Mouse (Mus musculus): ENCODE measurements at regions not wholly inside any gene's neighbourhood (a gene's known extent, or its start where the extent isn't known, plus 50 kb on each side); places are given as distances from the start of the nearest gene placed in this dataset.
A peak's percentile ranks its signal among the peaks of the same experiment; 100 is the strongest.

GRCm38 (mm10) chr4:54875506-54875905 lies 69.3 kb upstream of the Zfp462 start:
- Histone ChIP-seq H3K4me2 (ENCODE audit: low read depth) (no peak overlapping the region), H3K4me3 (no peak overlapping the region), H3K79me2 (ENCODE audit: control insufficient read depth, insufficient read depth) (no peaks in the 10 kb centered on the region), H3ac (ENCODE audit: control insufficient read depth, insufficient read length) (no peak overlapping the region), H3K36me3 (ENCODE audit: control insufficient read depth, insufficient read depth) (no peaks in the 10 kb centered on the region), H3K27me3 (ENCODE audit: control insufficient read depth, insufficient read depth, insufficient read length) (no peaks in the 10 kb centered on the region)
- TF ChIP-seq REST (IDR thresholded peaks at IDR 0.05; ENCODE audit: insufficient read depth, insufficient read length) (no peak), MYOD1 (IDR thresholded peaks at IDR 0.05; ENCODE audit: control insufficient read depth in 1 of 3, insufficient read length in 2 of 3, low read depth in 2 of 3) (no peak), SRF (IDR thresholded peaks at IDR 0.05; ENCODE audit: control insufficient read depth, insufficient read length, low read depth) (no peak), USF1 (IDR thresholded peaks at IDR 0.05; ENCODE audit: low read depth) (no peak), MYOG (IDR thresholded peaks at IDR 0.05; ENCODE audit: control insufficient read depth in 1 of 3, insufficient read depth in 1 of 3, insufficient read length in 2 of 3, low read depth in 2 of 3) (no peak), E2F4 (IDR thresholded peaks at IDR 0.05; ENCODE audit: insufficient read depth) (no peak), TCF3 (IDR thresholded peaks at IDR 0.05; ENCODE audit: insufficient read length, low read depth) (no peak), TCF12 (IDR thresholded peaks at IDR 0.05; ENCODE audit: insufficient read depth, poor library complexity, severe bottlenecking) (no peak), CEBPB (IDR thresholded peaks at IDR 0.05; ENCODE audit: insufficient read depth, poor library complexity, severe bottlenecking) (no peak), POLR2AphosphoS2 (IDR thresholded peaks at IDR 0.05; ENCODE audit: insufficient read length, low read depth) (no peak), MAX (IDR thresholded peaks at IDR 0.05; ENCODE audit: low read depth) (no peak)

GRCm38 (mm10) chr4:54877361-54877760 lies 67.5 kb upstream of the Zfp462 start:
- H3K79me2 ChIP-seq (ENCODE audit: control insufficient read depth, insufficient read depth) = no peaks in the 10 kb centered on the region
- no peak overlapping the region for H3ac ChIP-seq (ENCODE audit: control insufficient read depth, insufficient read length)
- no peak overlapping the region for H3K4me3 ChIP-seq
- H3K27me3 ChIP-seq (ENCODE audit: control insufficient read depth, insufficient read depth, insufficient read length) = no peaks in the 10 kb centered on the region
- H3K4me2 ChIP-seq (ENCODE audit: low read depth) = peak overlapping the region; percentile 72
- H3K36me3 ChIP-seq (ENCODE audit: control insufficient read depth, insufficient read depth) = no peaks in the 10 kb centered on the region
- TF ChIP-seq POLR2A (IDR thresholded peaks at IDR 0.05; ENCODE audit: insufficient read length, low read depth) = no peak
- peak in 2 of 3 experiments; percentile 41 to 55 for TF ChIP-seq MYOD1 (IDR thresholded peaks at IDR 0.05; ENCODE audit: control insufficient read depth in 1 of 3, insufficient read length in 2 of 3, low read depth in 2 of 3)
- TF ChIP-seq MAX (IDR thresholded peaks at IDR 0.05; ENCODE audit: low read depth) = no peak
- TF ChIP-seq REST (IDR thresholded peaks at IDR 0.05; ENCODE audit: insufficient read depth, insufficient read length) = no peak
- TF ChIP-seq POLR2AphosphoS2 (IDR thresholded peaks at IDR 0.05; ENCODE audit: insufficient read length, low read depth) = no peak
- TF ChIP-seq MYOG (IDR thresholded peaks at IDR 0.05; ENCODE audit: control insufficient read depth in 1 of 3, insufficient read depth in 1 of 3, insufficient read length in 2 of 3, low read depth in 2 of 3) = peak in 1 of 3 experiments; percentile 40
- TF ChIP-seq E2F4 (IDR thresholded peaks at IDR 0.05; ENCODE audit: insufficient read depth) = no peak
- no peak for TF ChIP-seq USF1 (IDR thresholded peaks at IDR 0.05; ENCODE audit: low read depth)
- TF ChIP-seq SRF (IDR thresholded peaks at IDR 0.05; ENCODE audit: control insufficient read depth, insufficient read length, low read depth) = no peak
- TF ChIP-seq TCF12 (IDR thresholded peaks at IDR 0.05; ENCODE audit: insufficient read depth, poor library complexity, severe bottlenecking) = peak; percentile 28
- TF ChIP-seq CEBPB (IDR thresholded peaks at IDR 0.05; ENCODE audit: insufficient read depth, poor library complexity, severe bottlenecking) = no peak
- peak; percentile 34 for TF ChIP-seq TCF3 (IDR thresholded peaks at IDR 0.05; ENCODE audit: insufficient read length, low read depth)

- H3ac ChIP-seq (ENCODE audit: control insufficient read depth, insufficient read length) = no peak overlapping the region
- no peak for TF ChIP-seq TCF3 (IDR thresholded peaks at IDR 0.05; ENCODE audit: insufficient read length, low read depth)
- H3K36me3 ChIP-seq (ENCODE audit: control insufficient read depth, insufficient read depth) = no peaks in the 10 kb centered on the region
- no peaks in the 10 kb centered on the region for H3K79me2 ChIP-seq (ENCODE audit: control insufficient read depth, insufficient read depth)
- no peaks in the 10 kb centered on the region for H3K27me3 ChIP-seq (ENCODE audit: control insufficient read depth, insufficient read depth, insufficient read length)
- no peak overlapping the region for H3K4me3 ChIP-seq
- H3K4me2 ChIP-seq (ENCODE audit: low read depth) = peak overlapping the region; percentile 59
Measured at GRCm38 (mm10) chr4:54878531-54878930, 66.3 kb upstream of the Zfp462 start.

- Histone ChIP-seq H3K4me3 (no peak overlapping the region), H3K27me3 (ENCODE audit: control insufficient read depth, insufficient read depth, insufficient read length) (no peaks in the 10 kb centered on the region), H3K79me2 (ENCODE audit: control insufficient read depth, insufficient read depth) (no peaks in the 10 kb centered on the region), H3K36me3 (ENCODE audit: control insufficient read depth, insufficient read depth) (no peaks in the 10 kb centered on the region), H3ac (ENCODE audit: control insufficient read depth, insufficient read length) (no peak overlapping the region), H3K4me2 (ENCODE audit: low read depth) (no peak overlapping the region)
- no peak for TF ChIP-seq CEBPB (IDR thresholded peaks at IDR 0.05; ENCODE audit: insufficient read depth, poor library complexity, severe bottlenecking)
- no peak for TF ChIP-seq POLR2AphosphoS2 (IDR thresholded peaks at IDR 0.05; ENCODE audit: insufficient read length, low read depth)
- TF ChIP-seq REST (IDR thresholded peaks at IDR 0.05; ENCODE audit: insufficient read depth, insufficient read length) = no peak
- TF ChIP-seq TCF12 (IDR thresholded peaks at IDR 0.05; ENCODE audit: insufficient read depth, poor library complexity, severe bottlenecking) = no peak
- no peak for TF ChIP-seq MYOD1 (IDR thresholded peaks at IDR 0.05; ENCODE audit: control insufficient read depth in 1 of 3, insufficient read length in 2 of 3, low read depth in 2 of 3)
- TF ChIP-seq USF1 (IDR thresholded peaks at IDR 0.05; ENCODE audit: low read depth) = no peak
- no peak for TF ChIP-seq TCF3 (IDR thresholded peaks at IDR 0.05; ENCODE audit: insufficient read length, low read depth)
Measured at GRCm38 (mm10) chr4:54893288-54893687, 51.6 kb upstream of the Zfp462 start.

Measured in myocyte (in vitro differentiated cells).